Mouse (Mus musculus): ENCODE data around the gene Ltb4r1. TPM values are rescaled to one million over a fixed set of nuclear protein-coding genes. Genes with fewer than 3 reads are reported as not detected.

Ltb4r1 gene
- total and polyA plus RNA-seq, 3 experiments: 0.21 to 0.33 TPM; not detected in 1

GRCm38 (mm10) chr14:55769087-55769703 is 3.4 kb downstream of the Ltb4r1 start:
- dilution Hi-C loops (cut with MboI; ENCODE audit: extremely low pct_ligation_motif_present, extremely low pct_unique_long_range_greater_than_20kb, low sequenced_read_pairs) (no loop called here), in situ Hi-C loops (cut with MboI; ENCODE audit: low pct_ligation_motif_present, low pct_unique_long_range_greater_than_20kb, low sequenced_read_pairs) (no loop called here)
- Histone ChIP-seq H3K79me2 (replicated peaks; ENCODE audit: control insufficient read depth, extremely low read depth, insufficient read depth, poor library complexity, severe bottlenecking) (no peaks in the 10 kb centered on the region), H3K36me3 (replicated peaks in 1 of 2; ENCODE audit: control insufficient read depth in 1 of 2, insufficient read depth in 1 of 2, low read length in 1 of 2) (no peaks in the 10 kb centered on the region), H3K9ac (ENCODE audit: insufficient read depth, low read depth) (no peak overlapping the region), H3K4me1 (ENCODE audit: control insufficient read depth in 1 of 2, insufficient read depth in 2 of 2) (peaks cover 7 to 14% of the 10 kb centered on the region in 2 experiments; a peak in 3 of 4 replicates), H3K27me3 (replicated peaks) (peaks cover 23% of the 10 kb centered on the region), H3K27ac (ENCODE audit: insufficient read depth, low read depth) (no peak overlapping the region), H3K4me2 (ENCODE audit: insufficient read depth, low read depth, poor library complexity, severe bottlenecking) (no peak overlapping the region), H3K9me3 (replicated peaks; ENCODE audit: low read length) (no peaks in the 10 kb centered on the region), H3K4me3 (replicated peaks in 1 of 3; ENCODE audit: low read depth in 2 of 3, low read length in 2 of 3, poor library complexity in 1 of 3) (no peak overlapping the region)
- no peak for DNase-seq (ENCODE audit: extremely low read depth)
- TF ChIP-seq HCFC1 (IDR thresholded peaks at IDR 0.05; ENCODE audit: low read depth, low read length): no peak

- peaks cover 0 to 8% of the 10 kb centered on the region in 2 experiments; a peak in 1 of 4 replicates for H3K4me1 ChIP-seq (ENCODE audit: control insufficient read depth in 1 of 2, insufficient read depth in 2 of 2)
- H3K4me3 ChIP-seq (replicated peaks in 1 of 3; ENCODE audit: low read depth in 2 of 3, low read length in 2 of 3, poor library complexity in 1 of 3): no peak overlapping the region
- no peaks in the 10 kb centered on the region for H3K36me3 ChIP-seq (replicated peaks in 1 of 2; ENCODE audit: control insufficient read depth in 1 of 2, insufficient read depth in 1 of 2, low read length in 1 of 2)
- no peaks in the 10 kb centered on the region for H3K9me3 ChIP-seq (replicated peaks; ENCODE audit: low read length)
- peaks cover 63% of the 10 kb centered on the region for H3K27me3 ChIP-seq (replicated peaks)
- H3K4me2 ChIP-seq (ENCODE audit: insufficient read depth, low read depth, poor library complexity, severe bottlenecking): no peak overlapping the region
- TF ChIP-seq ZKSCAN1 (IDR thresholded peaks at IDR 0.05; ENCODE audit: borderline replicate concordance, low read depth, low read length): no peak
- no peak for TF ChIP-seq EP300 (IDR thresholded peaks at IDR 0.05; ENCODE audit: low read length)
- no peak for TF ChIP-seq MAX (IDR thresholded peaks at IDR 0.05; ENCODE audit: low read length)
- TF ChIP-seq TCF12 (IDR thresholded peaks at IDR 0.05; ENCODE audit: low read depth, low read length): no peak
- TF ChIP-seq RAD21 (IDR thresholded peaks at IDR 0.05; ENCODE audit: low read depth, low read length): no peak
- TF ChIP-seq ELF1 (IDR thresholded peaks at IDR 0.05; ENCODE audit: low read depth, low read length): no peak
- TF ChIP-seq ZC3H11A (IDR thresholded peaks at IDR 0.05; ENCODE audit: low read depth, low read length): no peak
- DNase-seq (ENCODE audit: extremely low read depth): no peak
- no peaks in the 10 kb centered on the region for H3K79me2 ChIP-seq (replicated peaks; ENCODE audit: control insufficient read depth, extremely low read depth, insufficient read depth, poor library complexity, severe bottlenecking)
- no peak overlapping the region for H3K27ac ChIP-seq (ENCODE audit: insufficient read depth, low read depth)
- in situ Hi-C loops (cut with MboI; ENCODE audit: low pct_ligation_motif_present, low pct_unique_long_range_greater_than_20kb, low sequenced_read_pairs) (no loop called here), dilution Hi-C loops (cut with MboI; ENCODE audit: extremely low pct_ligation_motif_present, extremely low pct_unique_long_range_greater_than_20kb, low sequenced_read_pairs) (no loop called here)
- no peak overlapping the region for H3K9ac ChIP-seq (ENCODE audit: insufficient read depth, low read depth)
These were observed 10.9 kb downstream of the Ltb4r1 start for GRCm38 (mm10) chr14:55776711-55777110.

- no peak for TF ChIP-seq POLR2A (IDR thresholded peaks at IDR 0.05; ENCODE audit: low read depth, low read length)
- no peak for TF ChIP-seq MXI1 (IDR thresholded peaks at IDR 0.05; ENCODE audit: low read depth, low read length)
- in situ Hi-C loops (cut with MboI; ENCODE audit: low pct_ligation_motif_present, low pct_unique_long_range_greater_than_20kb, low sequenced_read_pairs) (no loop called here), dilution Hi-C loops (cut with MboI; ENCODE audit: extremely low pct_ligation_motif_present, extremely low pct_unique_long_range_greater_than_20kb, low sequenced_read_pairs) (no loop called here)
- H3K4me1 ChIP-seq (ENCODE audit: control insufficient read depth in 1 of 2, insufficient read depth in 2 of 2): peaks cover 0 to 8% of the 10 kb centered on the region in 2 experiments; a peak in 1 of 4 replicates
- H3K27ac ChIP-seq (ENCODE audit: insufficient read depth, low read depth): no peak overlapping the region
- H3K4me3 ChIP-seq (replicated peaks in 1 of 3; ENCODE audit: low read depth in 2 of 3, low read length in 2 of 3, poor library complexity in 1 of 3): no peak overlapping the region
- H3K79me2 ChIP-seq (replicated peaks; ENCODE audit: control insufficient read depth, extremely low read depth, insufficient read depth, poor library complexity, severe bottlenecking): no peaks in the 10 kb centered on the region
- no peaks in the 10 kb centered on the region for H3K9me3 ChIP-seq (replicated peaks; ENCODE audit: low read length)
- DNase-seq (ENCODE audit: extremely low read depth): no peak
- H3K36me3 ChIP-seq (replicated peaks in 1 of 2; ENCODE audit: control insufficient read depth in 1 of 2, insufficient read depth in 1 of 2, low read length in 1 of 2): no peaks in the 10 kb centered on the region
- H3K9ac ChIP-seq (ENCODE audit: insufficient read depth, low read depth): no peak overlapping the region
- H3K4me2 ChIP-seq (ENCODE audit: insufficient read depth, low read depth, poor library complexity, severe bottlenecking): no peak overlapping the region
- H3K27me3 ChIP-seq (replicated peaks): peaks cover 59% of the 10 kb centered on the region
These were observed 11.4 kb downstream of the Ltb4r1 start for GRCm38 (mm10) chr14:55777176-55777575.

All from CH12.LX (cell line).